Mouse (Mus musculus): ENCODE measurements around the gene Fhit. TPM values are rescaled to one million over a fixed set of nuclear protein-coding genes. Genes with fewer than 3 reads are reported as not detected.

The Fhit gene
- total and polyA plus RNA-seq, 2 experiments from 2014 or later: 9.9 to 11.8 TPM

- ATAC-seq (ENCODE audit: low FRiP score): no peak
- no peaks in the 10 kb centered on the region for H3K27me3 ChIP-seq (ENCODE audit: insufficient read depth, low read length)
- DNase-seq (ENCODE audit: low spot score): no peak
- H3K4me2 ChIP-seq (ENCODE audit: low read depth, low read length, poor library complexity, severe bottlenecking): no peak overlapping the region
- no peak overlapping the region for H3K4me3 ChIP-seq (ENCODE audit: low read depth, low read length)
- no peak overlapping the region for H3K27ac ChIP-seq (ENCODE audit: low read depth, low read length)
- no peaks in the 10 kb centered on the region for H3K9me3 ChIP-seq (ENCODE audit: low read length)
- no peaks in the 10 kb centered on the region for H3K4me1 ChIP-seq (ENCODE audit: insufficient read depth, low read length)
- H3K36me3 ChIP-seq (ENCODE audit: insufficient read depth, low read length): no peaks in the 10 kb centered on the region
- TF ChIP-seq CTCF (IDR thresholded peaks at IDR 0.05): no peak; the same call in 1 of the 2 replicates
- H3K9ac ChIP-seq (replicated peaks; ENCODE audit: low read length, poor library complexity, severe bottlenecking): no peak overlapping the region
- 78% methylated on average over 1 of the region's 1 CpGs for WGBS
Measured at GRCm38 (mm10) chr14:9748709-9749108, 1413.1 kb downstream of the Fhit start.

GRCm38 (mm10) chr14:9721917-9722472, 1439.8 kb downstream of the Fhit start:
- Histone ChIP-seq H3K36me3 (ENCODE audit: insufficient read depth, low read length) (no peaks in the 10 kb centered on the region), H3K4me2 (ENCODE audit: low read depth, low read length, poor library complexity, severe bottlenecking) (no peak overlapping the region), H3K4me1 (ENCODE audit: insufficient read depth, low read length) (no peaks in the 10 kb centered on the region), H3K27me3 (ENCODE audit: insufficient read depth, low read length) (no peaks in the 10 kb centered on the region), H3K27ac (ENCODE audit: low read depth, low read length) (no peak overlapping the region), H3K9me3 (ENCODE audit: low read length) (no peaks in the 10 kb centered on the region), H3K4me3 (ENCODE audit: low read depth, low read length) (no peak overlapping the region), H3K9ac (replicated peaks; ENCODE audit: low read length, poor library complexity, severe bottlenecking) (no peak overlapping the region)
- ATAC-seq (ENCODE audit: low FRiP score) (no peak), DNase-seq (ENCODE audit: low spot score) (no peak)
- 48% methylated on average over 2 of the region's 2 CpGs for WGBS
- peak; percentile 59 for TF ChIP-seq CTCF (IDR thresholded peaks at IDR 0.05)

- 74% methylated on average over 1 of the region's 1 CpGs for WGBS
Measured at GRCm38 (mm10) chr14:9698621-9699020, 1463.2 kb downstream of the Fhit start.

DNA sequence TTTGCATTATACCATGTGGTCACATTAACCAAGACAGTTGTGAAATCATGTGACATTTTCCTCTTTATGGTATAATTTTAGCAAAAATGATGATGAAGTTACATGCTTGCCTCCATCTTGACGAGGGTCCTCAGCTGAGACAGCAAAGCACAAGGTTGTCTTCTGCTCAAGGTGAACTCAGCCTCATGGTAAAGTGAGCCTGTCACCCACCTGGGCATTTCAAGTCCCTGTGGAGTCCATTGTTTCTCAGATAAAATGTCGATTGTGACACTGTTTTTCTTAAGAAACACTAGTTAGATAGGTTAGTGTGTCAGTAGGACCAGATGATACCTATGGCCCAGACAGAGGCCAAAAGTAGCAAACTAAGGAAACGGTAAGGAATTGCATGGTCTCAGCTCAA, 1464.7 kb downstream of the Fhit start:
- Histone ChIP-seq H3K4me3 (ENCODE audit: low read depth, low read length) (no peak overlapping the region), H3K4me2 (ENCODE audit: low read depth, low read length, poor library complexity, severe bottlenecking) (no peak overlapping the region), H3K27ac (ENCODE audit: low read depth, low read length) (no peak overlapping the region), H3K36me3 (ENCODE audit: insufficient read depth, low read length) (no peaks in the 10 kb centered on the region), H3K9ac (replicated peaks; ENCODE audit: low read length, poor library complexity, severe bottlenecking) (no peak overlapping the region), H3K9me3 (ENCODE audit: low read length) (no peaks in the 10 kb centered on the region), H3K4me1 (ENCODE audit: insufficient read depth, low read length) (0 out of 2 replicates have a peak, but pooled peaks cover 6% of the 10 kb centered on the region), H3K27me3 (ENCODE audit: insufficient read depth, low read length) (no peaks in the 10 kb centered on the region)
- DNase-seq (ENCODE audit: low spot score) (no peak), ATAC-seq (ENCODE audit: low FRiP score) (no peak)
- 89% methylated on average over 3 of the region's 3 CpGs for WGBS
- TF ChIP-seq CTCF (IDR thresholded peaks at IDR 0.05): no peak

More at GRCm38 (mm10) chr14:9698621-9699020, 1463.2 kb downstream of the Fhit start:
- H3K27me3 ChIP-seq (ENCODE audit: insufficient read depth, low read length): no peaks in the 10 kb centered on the region
- H3K4me3 ChIP-seq (ENCODE audit: low read depth, low read length): no peak overlapping the region
- no peaks in the 10 kb centered on the region for H3K36me3 ChIP-seq (ENCODE audit: insufficient read depth, low read length)
- ATAC-seq (ENCODE audit: low FRiP score): no peak
- no peak for DNase-seq (ENCODE audit: low spot score)
- no peaks in the 10 kb centered on the region for H3K9me3 ChIP-seq (ENCODE audit: low read length)
- no peak overlapping the region for H3K27ac ChIP-seq (ENCODE audit: low read depth, low read length)
- no peak overlapping the region for H3K4me2 ChIP-seq (ENCODE audit: low read depth, low read length, poor library complexity, severe bottlenecking)
- H3K4me1 ChIP-seq (ENCODE audit: insufficient read depth, low read length): 0 out of 2 replicates have a peak, but pooled peaks cover 6% of the 10 kb centered on the region
- TF ChIP-seq CTCF (IDR thresholded peaks at IDR 0.05): no peak
- no peak overlapping the region for H3K9ac ChIP-seq (replicated peaks; ENCODE audit: low read length, poor library complexity, severe bottlenecking)

DNA sequence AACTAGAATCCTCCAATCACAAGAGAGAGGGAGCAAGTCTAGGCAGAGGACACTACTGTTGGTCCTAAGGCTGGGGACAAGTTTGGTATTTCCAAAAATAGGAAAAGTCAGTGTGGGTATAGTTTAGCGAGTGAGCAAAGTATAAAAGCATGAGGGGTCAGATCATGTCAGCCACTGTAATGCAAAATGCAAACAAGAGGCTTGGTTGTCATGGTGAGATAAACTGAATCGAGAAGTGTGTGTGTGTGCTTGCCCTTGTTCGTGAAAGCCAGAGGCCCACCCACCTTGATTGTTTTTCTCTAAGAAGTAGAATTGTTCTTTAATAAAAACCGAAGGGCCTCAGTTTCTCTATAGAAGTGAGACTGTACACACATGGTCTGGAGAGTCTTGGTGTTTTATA, 1465.8 kb downstream of the Fhit start:
- Histone ChIP-seq H3K27me3 (ENCODE audit: insufficient read depth, low read length) (no peaks in the 10 kb centered on the region), H3K4me1 (ENCODE audit: insufficient read depth, low read length) (0 out of 2 replicates have a peak, but pooled peaks cover 6% of the 10 kb centered on the region), H3K9me3 (ENCODE audit: low read length) (no peaks in the 10 kb centered on the region), H3K4me3 (ENCODE audit: low read depth, low read length) (no peak overlapping the region), H3K36me3 (ENCODE audit: insufficient read depth, low read length) (no peaks in the 10 kb centered on the region), H3K4me2 (ENCODE audit: low read depth, low read length, poor library complexity, severe bottlenecking) (no peak overlapping the region), H3K9ac (replicated peaks; ENCODE audit: low read length, poor library complexity, severe bottlenecking) (no peak overlapping the region), H3K27ac (ENCODE audit: low read depth, low read length) (no peak overlapping the region)
- TF ChIP-seq CTCF (IDR thresholded peaks at IDR 0.05): no peak
- no peak for ATAC-seq (ENCODE audit: low FRiP score)
- no peak for DNase-seq (ENCODE audit: low spot score)
- 28% methylated on average over 4 of the region's 4 CpGs for WGBS

DNA sequence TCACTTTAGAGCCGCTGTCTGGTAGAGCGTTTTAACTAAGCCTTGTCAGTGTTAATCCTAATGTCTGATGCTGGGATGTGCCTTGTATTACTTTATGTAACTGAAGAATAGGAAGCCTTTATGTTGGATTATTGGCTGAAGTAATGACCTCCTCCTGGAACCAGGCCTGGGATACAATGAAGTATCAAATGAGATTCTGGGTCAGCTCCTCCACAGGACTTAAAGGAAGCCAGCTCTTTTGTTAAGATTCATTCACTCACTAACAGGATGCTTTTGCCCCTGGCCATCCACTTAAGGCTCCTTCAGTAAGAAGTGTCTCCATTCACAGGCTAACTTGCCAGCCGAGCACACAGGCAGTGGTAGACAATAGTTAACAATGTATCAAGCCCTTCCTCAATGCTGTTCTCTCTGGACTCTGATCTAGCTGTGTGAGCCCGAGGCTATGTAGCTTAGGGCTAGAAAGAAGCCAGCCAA, 1466.6 kb downstream of the Fhit start:
- Histone ChIP-seq H3K36me3 (ENCODE audit: insufficient read depth, low read length) (no peaks in the 10 kb centered on the region), H3K4me2 (ENCODE audit: low read depth, low read length, poor library complexity, severe bottlenecking) (no peak overlapping the region), H3K9me3 (ENCODE audit: low read length) (no peaks in the 10 kb centered on the region), H3K4me3 (ENCODE audit: low read depth, low read length) (no peak overlapping the region), H3K27me3 (ENCODE audit: insufficient read depth, low read length) (no peaks in the 10 kb centered on the region), H3K4me1 (ENCODE audit: insufficient read depth, low read length) (0 out of 2 replicates have a peak, but pooled peaks cover 6% of the 10 kb centered on the region), H3K27ac (ENCODE audit: low read depth, low read length) (no peak overlapping the region), H3K9ac (replicated peaks; ENCODE audit: low read length, poor library complexity, severe bottlenecking) (no peak overlapping the region)
- DNase-seq (ENCODE audit: low spot score) (no peak), ATAC-seq (ENCODE audit: low FRiP score) (no peak)
- WGBS: 28% methylated on average over 4 of the region's 4 CpGs
- no peak for TF ChIP-seq CTCF (IDR thresholded peaks at IDR 0.05)

Data from midbrain, postnatal 0 days (tissue).